Mouse (Mus musculus) forebrain, embryonic 11.5 days (tissue): ENCODE data around the gene Olfr1446. TPM values are rescaled to one million over a fixed set of nuclear protein-coding genes. Genes with fewer than 3 reads are reported as not detected.

Source experiments
- ATAC-seq: fragments of 200-750 bp; cut with Nextera tagmentation; replicated peaks from 2 replicates; pipeline ENCODE4 v1.8.0; 2017; ENCODE audit warnings: moderate TSS enrichment; ENCODE audit not compliant: low FRiP score
- DNase-seq: peaks from one replicate; pipeline ENCODE4 v3.0.0-alpha.2; 2017; ENCODE audit warnings: low spot score
- H3K27ac ChIP-seq: fragments of 300-500 bp; sonication (generic); 2 replicates; pipeline ENCODE4 v1.5.1; 2014; ENCODE audit warnings: low read depth, low read length
- H3K27me3 ChIP-seq: fragments of 300-500 bp; sonication (generic); 2 replicates; pipeline ENCODE4 v1.6.1; 2014; ENCODE audit warnings: mild to moderate bottlenecking, low read length, mixed read lengths; ENCODE audit not compliant: control insufficient read depth, insufficient read depth
- H3K36me3 ChIP-seq: fragments of 300-500 bp; sonication (generic); 2 replicates; pipeline ENCODE4 v1.6.1; 2014; ENCODE audit warnings: mild to moderate bottlenecking, low read length, moderate library complexity, mixed read lengths; ENCODE audit not compliant: control insufficient read depth, insufficient read depth
- H3K4me1 ChIP-seq: fragments of 300-500 bp; sonication (generic); replicated peaks from 2 replicates; pipeline ENCODE4 v1.6.1; 2014; ENCODE audit warnings: low read length, mixed read lengths; ENCODE audit not compliant: control insufficient read depth, insufficient read depth
- H3K4me2 ChIP-seq: fragments of 300-500 bp; sonication (generic); 2 replicates; pipeline ENCODE4 v1.6.1; 2014; ENCODE audit warnings: low read depth, mild to moderate bottlenecking, low read length, moderate library complexity, mixed read lengths; ENCODE audit not compliant: severe bottlenecking
- H3K4me3 ChIP-seq: fragments of 300-500 bp; sonication (generic); 2 replicates; pipeline ENCODE4 v1.5.1; 2014; ENCODE audit warnings: low read depth, low read length
- H3K9ac ChIP-seq: fragments of 300-500 bp; sonication (generic); 2 replicates; pipeline ENCODE4 v1.6.1; 2014; ENCODE audit warnings: low read length
- H3K9me3 ChIP-seq: fragments of 300-500 bp; sonication (generic); 2 replicates; pipeline ENCODE4 v1.6.1; 2016; ENCODE audit warnings: low read length, mixed read lengths; ENCODE audit not compliant: control insufficient read depth
- WGBS: fragments of 180-500 bp; shearing (Covaris S2); extraction: QIAGEN DNeasy Blood & Tissue Kit; methylation state at CpG from one replicate; pipeline ENCODE4 v1.1.7; 2014; 5-methylcytosine and 5-hydroxymethylcytosine counted together
- polyA plus RNA-seq: library from polyadenylated mRNA; unstranded; fragments of >200 nt; fragmentation: Nextera tagmentation; extraction: Ambion mirVana; gene quantifications from 2 replicates; pipeline ENCODE4 v1.2.1, GENCODE M21; 2014

The Olfr1446 gene
- polyA plus RNA-seq = not detected in 2 replicates

DNA sequence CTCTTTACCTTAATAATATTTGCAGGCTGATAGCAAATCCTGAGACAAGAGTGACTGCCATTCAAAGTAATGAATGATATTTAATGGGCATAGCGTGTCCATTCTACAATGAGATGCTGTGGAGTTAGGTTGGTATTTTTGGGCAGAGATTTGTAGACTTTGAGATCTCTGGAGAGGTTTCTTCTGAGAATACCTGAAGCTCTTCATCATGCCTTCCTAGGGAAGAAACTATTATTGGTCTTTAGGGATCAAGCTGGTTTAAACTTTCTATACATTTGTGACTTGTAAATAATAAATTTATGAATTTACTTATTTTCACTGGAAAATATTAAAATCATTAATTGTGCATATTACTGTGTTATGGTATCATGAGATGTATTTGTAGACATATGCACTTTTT lies at the start of gene Olfr1446:
Gene Olfr1446, minus strand, starts transcription at position 101 of the 400 bp plus-strand sequence.
- no peaks in the 10 kb centered on the region for H3K27me3 ChIP-seq
- no peak within 1 kb of the TSS for H3K4me2 ChIP-seq
- H3K36me3 ChIP-seq = no peaks in the 10 kb centered on the region
- no peak within 1 kb of the TSS for H3K4me3 ChIP-seq
- no peak for DNase-seq
- ATAC-seq = no peak
- WGBS = 74% methylated on average over 1 of the region's 1 CpGs
- no peak within 1 kb of the TSS for H3K9ac ChIP-seq
- H3K9me3 ChIP-seq = no peaks in the 10 kb centered on the region
- no peaks in the 10 kb centered on the region for H3K4me1 ChIP-seq
- no peak within 1 kb of the TSS for H3K27ac ChIP-seq

DNA sequence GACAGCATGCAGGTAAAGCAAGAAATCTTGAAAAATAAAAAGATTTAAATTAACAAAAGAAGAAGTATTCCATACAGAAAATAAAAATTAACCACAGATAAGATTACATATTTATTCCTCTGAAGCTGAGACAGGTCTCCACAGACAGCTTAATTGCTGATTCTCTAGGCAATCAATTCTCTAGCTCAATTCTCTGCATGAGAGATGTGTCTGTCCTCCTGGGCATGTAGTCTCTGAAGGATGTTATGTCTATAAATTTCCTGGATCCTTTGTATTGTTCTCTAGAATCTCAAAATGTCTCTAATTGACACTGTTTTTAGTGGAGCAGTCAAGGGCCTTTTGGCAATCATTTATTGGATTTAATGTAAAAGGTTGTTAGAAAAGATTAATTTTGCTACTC lies 37.2 kb upstream of the Olfr1446 start, which contains the start of gene Olfr1449:
Gene Olfr1449, plus strand, starts transcription at position 301 of the 400 bp plus-strand sequence.
- DNase-seq (no peak), ATAC-seq (no peak)
- Histone ChIP-seq H3K27ac (no peak within 1 kb of the TSS), H3K27me3 (no peaks in the 10 kb centered on the region), H3K4me2 (no peak within 1 kb of the TSS), H3K4me1 (no peaks in the 10 kb centered on the region), H3K36me3 (no peaks in the 10 kb centered on the region), H3K9me3 (no peaks in the 10 kb centered on the region; the same call in 1 of the 2 replicates), H3K9ac (no peak within 1 kb of the TSS), H3K4me3 (no peak within 1 kb of the TSS)

DNA sequence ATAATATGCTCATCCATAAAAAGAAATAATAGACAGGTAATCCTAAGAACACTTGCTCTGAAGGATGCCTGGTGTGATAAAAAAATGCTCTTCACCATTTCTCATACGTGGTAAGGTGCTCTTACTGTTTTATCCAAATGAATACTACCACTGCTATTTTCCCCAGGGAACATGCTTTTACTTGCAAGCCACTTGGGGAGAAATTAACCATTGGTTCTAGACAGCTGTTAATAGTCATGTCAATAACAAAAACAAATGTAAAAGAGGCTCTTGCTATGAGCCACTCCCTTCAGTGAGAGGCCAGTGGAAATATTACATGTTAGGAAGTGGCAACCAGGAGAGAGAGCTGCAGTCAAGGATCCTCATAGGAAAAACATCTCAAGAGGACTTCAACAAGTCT lies 31.0 kb upstream of the Olfr1446 start, which contains the start of gene Olfr1448:
Gene Olfr1448, minus strand, starts transcription at position 101 of the 400 bp plus-strand sequence.
- DNase-seq = no peak

DNA sequence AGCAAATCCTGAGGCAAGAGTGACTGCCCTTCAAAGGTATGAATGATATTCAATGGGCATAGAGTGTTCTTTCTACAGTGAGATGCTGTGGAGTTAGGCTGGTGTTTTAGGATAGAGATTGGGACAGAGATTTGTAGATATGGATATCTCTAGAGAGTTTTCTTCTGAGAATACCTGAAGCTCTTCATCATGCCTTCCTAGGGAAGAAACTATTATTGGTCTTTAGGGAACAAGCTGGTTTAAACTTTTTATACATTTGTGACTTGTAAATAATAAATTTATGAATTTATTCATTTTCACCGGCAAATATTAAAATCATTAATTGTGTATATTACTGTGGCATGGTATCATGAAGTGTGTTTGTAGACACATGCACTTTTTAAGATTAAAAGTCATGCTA lies 10.3 kb upstream of the Olfr1446 start, which contains the start of gene Olfr1447:
Gene Olfr1447, minus strand, starts transcription at position 101 of the 400 bp plus-strand sequence.
- Histone ChIP-seq H3K9ac (no peak within 1 kb of the TSS), H3K36me3 (no peaks in the 10 kb centered on the region), H3K27ac (no peak within 1 kb of the TSS), H3K27me3 (no peaks in the 10 kb centered on the region), H3K9me3 (no peaks in the 10 kb centered on the region; the same call in 1 of the 2 replicates), H3K4me1 (no peaks in the 10 kb centered on the region), H3K4me3 (no peak within 1 kb of the TSS), H3K4me2 (no peak within 1 kb of the TSS)
- ATAC-seq (no peak), DNase-seq (no peak)
- 90% methylated on average over 1 of the region's 1 CpGs for WGBS

More for the DNA sequence above, 31.0 kb upstream of the Olfr1446 start, which contains the start of gene Olfr1448:
- Histone ChIP-seq H3K9ac (no peak within 1 kb of the TSS), H3K9me3 (no peaks in the 10 kb centered on the region; the same call in 1 of the 2 replicates), H3K4me1 (no peaks in the 10 kb centered on the region), H3K4me3 (no peak within 1 kb of the TSS), H3K36me3 (no peaks in the 10 kb centered on the region), H3K27me3 (no peaks in the 10 kb centered on the region), H3K4me2 (no peak within 1 kb of the TSS), H3K27ac (no peak within 1 kb of the TSS)
- WGBS = 67% methylated on average over 1 of the region's 1 CpGs
- ATAC-seq = no peak

DNA sequence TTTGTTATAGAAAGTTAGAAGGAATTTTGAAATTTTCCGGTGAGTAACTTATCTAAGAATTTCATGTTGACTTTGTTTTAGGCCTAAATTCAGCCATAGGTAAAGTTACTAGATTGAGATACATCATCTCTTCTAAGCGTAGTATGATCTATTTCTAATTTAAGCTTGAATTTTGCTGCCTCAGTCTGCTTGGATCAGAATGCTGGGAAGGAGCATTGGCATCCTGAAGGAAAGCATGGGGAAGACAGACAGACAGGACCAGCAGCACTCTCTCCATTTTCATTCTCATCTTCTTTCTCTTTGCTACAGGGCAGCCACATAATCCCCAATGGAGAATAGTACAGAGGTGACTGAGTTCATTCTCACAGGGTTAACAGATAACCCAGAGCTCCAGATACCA lies 9.8 kb downstream of the Olfr1446 start, which contains the start of gene Olfr1445:
Gene Olfr1445, plus strand, starts transcription at position 301 of the 400 bp plus-strand sequence.
- WGBS = 85% methylated on average over 2 of the region's 2 CpGs
- H3K27me3 ChIP-seq = no peaks in the 10 kb centered on the region
- H3K27ac ChIP-seq = no peak within 1 kb of the TSS
- no peak within 1 kb of the TSS for H3K4me2 ChIP-seq
- no peaks in the 10 kb centered on the region for H3K4me1 ChIP-seq
- H3K9me3 ChIP-seq = no peaks in the 10 kb centered on the region; the same call in 1 of the 2 replicates
- H3K9ac ChIP-seq = no peak within 1 kb of the TSS
- DNase-seq = no peak
- no peak for ATAC-seq
- no peaks in the 10 kb centered on the region for H3K36me3 ChIP-seq
- H3K4me3 ChIP-seq = no peak within 1 kb of the TSS

DNA sequence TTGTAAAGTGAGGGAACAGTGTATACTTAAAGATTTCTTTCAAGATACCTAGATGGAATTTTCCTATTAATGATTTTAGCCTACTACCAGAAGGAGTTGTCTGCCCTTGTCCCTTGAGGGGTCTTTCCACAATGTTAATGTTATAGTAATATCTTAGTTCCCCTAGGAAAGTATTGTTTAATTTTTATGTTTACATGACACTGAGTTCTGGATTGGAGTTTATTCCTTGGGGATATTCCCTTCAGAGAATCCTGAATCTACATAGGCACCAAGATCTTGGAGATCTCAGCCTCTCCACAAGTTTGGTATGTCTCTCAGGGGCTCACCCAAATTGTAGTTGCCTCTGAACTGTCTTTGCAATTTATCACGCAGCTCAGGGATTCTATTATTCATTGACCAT lies 36.3 kb downstream of the Olfr1446 start, which contains the start of gene Olfr1444:
Gene Olfr1444, plus strand, starts transcription at position 301 of the 400 bp plus-strand sequence.
- 54% methylated on average over 1 of the region's 1 CpGs for WGBS
- Histone ChIP-seq H3K4me1 (no peaks in the 10 kb centered on the region), H3K9me3 (no peaks in the 10 kb centered on the region), H3K27me3 (no peaks in the 10 kb centered on the region), H3K9ac (no peak within 1 kb of the TSS), H3K4me3 (no peak within 1 kb of the TSS), H3K36me3 (no peaks in the 10 kb centered on the region), H3K27ac (no peak within 1 kb of the TSS), H3K4me2 (no peak within 1 kb of the TSS)
- DNase-seq (no peak), ATAC-seq (no peak)

DNA sequence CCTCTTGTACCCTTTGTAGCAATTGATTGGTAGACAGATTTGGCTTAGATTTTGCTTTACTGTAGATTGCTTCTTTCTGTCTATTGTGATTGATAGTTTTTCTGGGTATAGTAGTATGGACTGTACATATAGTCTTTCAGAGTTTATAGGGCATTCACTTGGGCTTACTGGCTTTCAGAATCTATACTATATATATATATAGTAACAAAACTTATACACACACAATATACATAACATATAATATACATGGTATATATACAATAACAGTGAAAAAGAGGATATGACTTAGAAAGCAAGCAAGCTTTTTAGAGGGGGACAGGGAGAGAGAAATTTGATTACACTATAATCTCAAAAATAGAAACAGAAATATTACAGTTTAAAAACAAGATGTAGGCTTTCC lies 46.9 kb downstream of the Olfr1446 start, which contains the start of gene Gm5244:
Gene Gm5244, plus strand, starts transcription at position 301 of the 400 bp plus-strand sequence.
- H3K27ac ChIP-seq = no peak within 1 kb of the TSS
- no peaks in the 10 kb centered on the region for H3K9me3 ChIP-seq
- H3K4me3 ChIP-seq = no peak within 1 kb of the TSS
- H3K9ac ChIP-seq = no peak within 1 kb of the TSS
- H3K27me3 ChIP-seq = no peaks in the 10 kb centered on the region
- no peak for ATAC-seq
- H3K36me3 ChIP-seq = no peaks in the 10 kb centered on the region
- DNase-seq = no peak
- no peaks in the 10 kb centered on the region for H3K4me1 ChIP-seq
- H3K4me2 ChIP-seq = no peak within 1 kb of the TSS

DNA sequence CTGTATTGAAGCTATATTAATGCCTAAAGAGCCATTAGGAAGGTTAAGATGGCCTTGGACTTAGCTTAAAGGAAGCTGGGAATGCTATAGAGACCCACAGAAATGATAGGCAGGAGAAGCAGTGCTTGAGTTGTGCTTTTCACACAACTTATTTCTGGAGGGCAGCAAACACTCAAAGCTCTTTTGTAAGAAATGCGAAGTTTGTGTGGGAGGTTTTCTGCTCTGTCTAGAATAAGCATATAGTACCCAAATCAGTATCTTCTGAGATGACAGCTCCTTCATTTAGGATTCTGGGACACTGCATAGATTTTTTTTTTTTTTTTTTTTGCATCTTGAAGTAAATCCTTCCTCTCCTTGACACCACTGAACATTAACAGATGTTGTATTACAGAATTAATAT lies 54.8 kb downstream of the Olfr1446 start:
- DNase-seq (no peak), ATAC-seq (no peak)
- H3K36me3 ChIP-seq = no peaks in the 10 kb centered on the region
- no peak overlapping the region for H3K9ac ChIP-seq
- H3K4me3 ChIP-seq = no peak overlapping the region
- no peaks in the 10 kb centered on the region for H3K9me3 ChIP-seq
- H3K4me2 ChIP-seq = no peak overlapping the region
- no peaks in the 10 kb centered on the region for H3K27me3 ChIP-seq
- no peak overlapping the region for H3K27ac ChIP-seq
- H3K4me1 ChIP-seq = no peaks in the 10 kb centered on the region
- WGBS = 85% methylated on average over 1 of the region's 1 CpGs
